Mouse (Mus musculus) E14TG2a.4 (cell line): ENCODE results near the gene Smco2.
A peak's percentile ranks its signal among the peaks of the same experiment; 100 is the strongest.
"Not testable (repeated sequence)": the region's sequence is repeated elsewhere in the genome, so short reads cannot be mapped to it uniquely, and the experiment has no call there.

ENCODE experiments used
- H3K27me3 ChIP-seq: 2 replicates; pipeline ENCODE4 v1.6.1; 2014; ENCODE audit warnings: low read length, control low read depth; ENCODE audit not compliant: insufficient read depth
- H3K36me3 ChIP-seq: 2 replicates; pipeline ENCODE4 v1.6.1; 2014; ENCODE audit warnings: low read length, control low read depth; ENCODE audit not compliant: insufficient read depth
- H3K4me1 ChIP-seq: replicated peaks from 2 replicates; pipeline ENCODE4 v1.6.1; 2014; ENCODE audit warnings: low read depth, low read length, control low read depth
- H3K4me3 ChIP-seq: replicated peaks from 2 replicates; pipeline ENCODE4 v1.5.1; 2014; ENCODE audit warnings: mild to moderate bottlenecking, low read length
- H3K9me3 ChIP-seq: 2 replicates; pipeline ENCODE4 v1.6.1; 2014; ENCODE audit warnings: low read length, control low read depth
- CTCF ChIP-seq: conservative IDR thresholded peaks from 2 replicates; pipeline ENCODE4 v1.5.1; 2014; ENCODE audit warnings: low read length
- NANOG ChIP-seq: IDR thresholded peaks from 2 replicates; pipeline ENCODE4 v1.6.1; 2014; ENCODE audit warnings: borderline replicate concordance, low read length, mixed read lengths
- POU5F1 ChIP-seq: IDR thresholded peaks from 2 replicates; pipeline ENCODE4 v1.6.1; 2014; ENCODE audit warnings: low read length, borderline replicate concordance

The Smco2 gene

GRCm38 (mm10) chr6:146847402-146847801, 2.5 kb upstream of the Smco2 start:
- TF ChIP-seq NANOG (no peak), POU5F1 (no peak), CTCF (no peak)
- no peak overlapping the region for H3K4me3 ChIP-seq
- H3K27me3 ChIP-seq: no peaks in the 10 kb centered on the region
- H3K9me3 ChIP-seq: no peaks in the 10 kb centered on the region
- no peaks in the 10 kb centered on the region for H3K36me3 ChIP-seq
- H3K4me1 ChIP-seq: peaks cover 10% of the 10 kb centered on the region

DNA sequence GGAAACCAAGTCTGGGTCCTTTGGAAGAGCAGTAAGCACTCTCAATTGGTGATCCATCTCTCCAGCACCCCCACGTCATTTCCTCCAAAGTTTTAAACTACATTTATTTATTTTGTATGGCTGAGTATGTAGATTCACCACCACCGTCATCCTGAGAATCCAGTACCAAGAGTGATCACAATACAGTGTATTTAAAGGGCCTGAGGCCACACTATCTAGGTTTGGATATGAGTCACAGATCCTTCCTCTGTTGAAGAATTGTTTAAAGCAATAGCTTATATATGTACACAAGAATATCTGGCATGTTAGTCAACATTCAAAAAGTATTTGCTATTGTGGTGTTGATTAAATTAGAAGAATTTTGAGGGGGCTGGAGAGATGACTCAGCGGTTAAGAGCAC, 1.6 kb upstream of the Smco2 start:
- H3K27me3 ChIP-seq: no peaks in the 10 kb centered on the region
- no peaks in the 10 kb centered on the region for H3K9me3 ChIP-seq
- H3K4me3 ChIP-seq: no peak overlapping the region
- H3K36me3 ChIP-seq: no peaks in the 10 kb centered on the region
- H3K4me1 ChIP-seq: peaks cover 10% of the 10 kb centered on the region
- TF ChIP-seq NANOG (no peak), POU5F1 (no peak), CTCF (no peak)

DNA sequence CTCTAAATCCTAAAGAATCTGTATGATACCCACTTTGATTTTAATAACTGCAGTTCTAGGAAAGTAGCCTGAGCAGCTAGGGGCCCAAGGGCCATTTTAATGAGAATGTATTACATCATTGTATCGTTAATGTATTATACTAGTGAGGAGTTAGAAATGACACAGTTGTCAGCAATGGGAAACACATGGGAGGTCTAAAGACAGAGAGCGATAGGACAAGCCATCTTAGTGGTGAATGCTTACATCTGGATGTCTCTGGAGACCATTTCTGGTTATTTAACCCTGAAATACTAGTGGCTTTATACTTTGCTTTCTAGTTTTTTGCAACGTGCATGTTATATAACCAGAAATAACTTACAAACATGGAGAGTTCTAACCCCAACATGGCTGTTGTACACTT, 2.0 kb downstream of the Smco2 start:
- peaks cover 11% of the 10 kb centered on the region for H3K4me1 ChIP-seq
- no peaks in the 10 kb centered on the region for H3K9me3 ChIP-seq
- H3K4me3 ChIP-seq: no peak overlapping the region
- TF ChIP-seq NANOG (no peak), POU5F1 (no peak), CTCF (no peak)
- no peaks in the 10 kb centered on the region for H3K36me3 ChIP-seq
- H3K27me3 ChIP-seq: no peaks in the 10 kb centered on the region

- no peak for TF ChIP-seq POU5F1
- no peak for TF ChIP-seq NANOG
- TF ChIP-seq CTCF: no peak
- no peaks in the 10 kb centered on the region for H3K9me3 ChIP-seq
- no peaks in the 10 kb centered on the region for H3K36me3 ChIP-seq
- peaks cover 11% of the 10 kb centered on the region for H3K4me1 ChIP-seq
- no peak overlapping the region for H3K4me3 ChIP-seq
- H3K27me3 ChIP-seq: no peaks in the 10 kb centered on the region
These were observed 2.8 kb downstream of the Smco2 start for GRCm38 (mm10) chr6:146852739-146853138.

DNA sequence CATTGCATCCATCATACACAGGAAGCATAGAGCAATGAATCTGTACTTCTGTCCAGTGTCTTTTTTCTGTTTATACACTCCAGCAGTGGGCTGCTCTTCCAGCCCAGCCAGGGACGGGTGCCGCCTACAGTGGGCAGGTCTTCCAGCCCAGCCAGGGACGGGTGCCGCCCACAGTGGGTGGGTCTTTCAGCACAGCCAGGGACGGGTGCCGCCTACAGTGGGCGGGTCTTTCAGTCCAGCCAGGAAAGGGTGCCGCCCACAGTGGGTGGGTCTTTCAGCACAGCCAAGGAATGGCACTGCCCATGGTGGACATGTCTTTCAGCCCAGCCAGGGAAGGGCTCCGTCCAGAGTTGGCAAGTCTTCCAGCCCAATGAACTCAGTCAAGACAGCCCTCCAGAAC, 5.3 kb downstream of the Smco2 start:
- no peaks in the 10 kb centered on the region for H3K9me3 ChIP-seq
- no peaks in the 10 kb centered on the region for H3K27me3 ChIP-seq
- TF ChIP-seq CTCF (no peak), POU5F1 (no peak), NANOG (no peak)
- no peak overlapping the region for H3K4me3 ChIP-seq
- H3K4me1 ChIP-seq: peaks cover 4% of the 10 kb centered on the region; the same call in 1 of the 2 replicates
- H3K36me3 ChIP-seq: no peaks in the 10 kb centered on the region

DNA sequence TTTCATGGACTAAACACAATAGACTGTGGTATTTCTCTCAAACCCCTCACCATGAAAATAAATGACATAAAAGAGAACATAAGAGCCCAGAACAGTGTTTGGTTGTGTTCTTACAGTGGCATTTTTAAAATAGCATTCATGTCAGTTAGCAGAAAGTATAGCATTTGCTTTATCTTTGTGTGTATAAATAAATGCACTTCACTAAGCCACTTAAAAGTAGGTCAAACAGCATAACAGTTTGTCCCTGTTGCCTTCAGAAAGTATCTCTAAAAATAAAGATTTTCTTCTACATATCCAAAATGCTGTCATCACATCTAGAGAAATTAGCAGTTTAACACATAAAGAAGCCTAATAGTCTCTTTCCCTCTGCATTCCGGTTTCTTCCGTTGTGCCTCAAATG, 7.5 kb downstream of the Smco2 start:
- Histone ChIP-seq H3K4me3 (no peak overlapping the region), H3K9me3 (peaks cover 6% of the 10 kb centered on the region; the same call in 1 of the 2 replicates), H3K36me3 (no peaks in the 10 kb centered on the region), H3K27me3 (no peaks in the 10 kb centered on the region), H3K4me1 (peaks cover 4% of the 10 kb centered on the region; the same call in 1 of the 2 replicates)
- TF ChIP-seq NANOG: no peak
- TF ChIP-seq CTCF: no peak
- no peak for TF ChIP-seq POU5F1

DNA sequence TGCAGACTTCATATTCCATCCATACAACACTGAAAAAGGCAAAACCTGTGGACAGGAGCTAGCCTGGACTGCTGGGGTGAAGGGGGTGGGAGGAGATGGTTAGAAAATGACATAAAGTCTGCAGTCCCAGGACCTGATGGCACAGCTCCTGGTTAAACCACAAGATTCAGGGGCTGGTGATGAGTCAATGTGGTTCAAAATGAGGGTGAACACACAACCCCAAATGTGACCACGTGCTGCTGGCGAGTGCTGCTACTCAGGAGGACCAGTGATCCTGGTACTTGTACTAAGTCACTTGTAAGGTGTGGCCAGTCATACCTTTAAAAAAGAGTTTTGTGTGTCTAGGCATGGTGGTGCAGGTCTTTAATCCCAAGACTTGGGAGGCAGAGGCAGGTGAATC, 13.2 kb downstream of the Smco2 start:
- Histone ChIP-seq H3K27me3 (no peaks in the 10 kb centered on the region), H3K9me3 (peaks cover 6% of the 10 kb centered on the region; the same call in 1 of the 2 replicates), H3K36me3 (no peaks in the 10 kb centered on the region), H3K4me3 (no peak overlapping the region), H3K4me1 (peaks cover 7% of the 10 kb centered on the region; the same call in 1 of the 2 replicates)
- no peak for TF ChIP-seq CTCF
- TF ChIP-seq POU5F1: no peak
- no peak for TF ChIP-seq NANOG

- not testable (repeated sequence) for H3K4me1 ChIP-seq, H3K36me3 ChIP-seq, H3K9me3 ChIP-seq, H3K27me3 ChIP-seq, H3K4me3 ChIP-seq
These were observed 14.5 kb downstream of the Smco2 start for GRCm38 (mm10) chr6:146864370-146864769.

DNA sequence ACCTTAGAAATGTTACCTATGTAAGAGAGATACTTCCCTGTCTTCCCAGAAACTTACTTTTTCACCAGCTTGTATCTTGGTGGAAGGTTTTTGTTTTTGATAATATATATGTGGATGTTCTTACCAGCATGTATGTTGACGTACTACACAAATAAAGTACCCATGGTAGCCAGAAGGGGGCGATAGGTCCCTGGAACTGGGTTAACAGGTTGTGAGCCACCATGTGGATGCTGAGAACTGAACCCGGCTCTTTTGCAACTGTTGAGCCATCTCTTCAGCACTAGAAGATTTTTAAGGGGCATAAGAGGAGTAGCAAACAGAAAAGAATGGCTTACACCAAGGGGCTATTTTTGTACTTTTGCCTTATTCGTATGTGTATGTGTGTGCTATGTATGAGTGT, 15.8 kb downstream of the Smco2 start:
- Histone ChIP-seq H3K9me3 (peaks cover 8% of the 10 kb centered on the region; the same call in 1 of the 2 replicates), H3K4me1 (peaks cover 7% of the 10 kb centered on the region; the same call in 1 of the 2 replicates), H3K27me3 (peaks cover 7% of the 10 kb centered on the region; the same call in 1 of the 2 replicates), H3K36me3 (no peaks in the 10 kb centered on the region), H3K4me3 (no peak overlapping the region)
- TF ChIP-seq POU5F1: no peak
- no peak for TF ChIP-seq NANOG
- TF ChIP-seq CTCF: peak; percentile 73
